Mouse (Mus musculus): ENCODE results near the gene Gfi1b. TPM values are rescaled to one million over a fixed set of nuclear protein-coding genes. Genes with fewer than 3 reads are reported as not detected.
A peak's percentile ranks its signal among the peaks of the same experiment; 100 is the strongest.

Gfi1b gene
- total RNA-seq, 2 experiments from 2014 or later: not detected

- DNase-seq: no peak
Measured at GRCm38 (mm10) chr2:28598692-28599568, 22.9 kb downstream of the Gfi1b start.

GRCm38 (mm10) chr2:28597733-28598547 lies 23.8 kb downstream of the Gfi1b start:
- DNase-seq: no peak

- no peak for DNase-seq
Measured at GRCm38 (mm10) chr2:28596998-28597397, 24.8 kb downstream of the Gfi1b start.

- no peak for DNase-seq
Measured at GRCm38 (mm10) chr2:28596021-28596420, 25.8 kb downstream of the Gfi1b start.

GRCm38 (mm10) chr2:28592809-28593208 lies 29.0 kb downstream of the Gfi1b start:
- peak; percentile 28 for DNase-seq

- no peak for DNase-seq
Measured at GRCm38 (mm10) chr2:28591479-28591878, 30.3 kb downstream of the Gfi1b start.

- DNase-seq: no peak
Measured at GRCm38 (mm10) chr2:28588574-28588973, 33.2 kb downstream of the Gfi1b start.

GRCm38 (mm10) chr2:28585730-28586129 lies 36.1 kb downstream of the Gfi1b start:
- DNase-seq: no peak

- DNase-seq: peak; percentile 56
Measured at GRCm38 (mm10) chr2:28585043-28585571, 36.7 kb downstream of the Gfi1b start.

GRCm38 (mm10) chr2:28583651-28584050 lies 38.1 kb downstream of the Gfi1b start, which contains the start of gene Gtf3c5:
TSS of gene Gtf3c5 (minus strand) at chr2:28583751.
- DNase-seq: no peak

GRCm38 (mm10) chr2:28582647-28583353 lies 39.0 kb downstream of the Gfi1b start:
- peak; percentile 83 for DNase-seq

GRCm38 (mm10) chr2:28578003-28578402 lies 43.8 kb downstream of the Gfi1b start:
- no peak for DNase-seq

- no peak for DNase-seq
Measured at GRCm38 (mm10) chr2:28576815-28577214, 45.0 kb downstream of the Gfi1b start.

GRCm38 (mm10) chr2:28575341-28575740 lies 46.4 kb downstream of the Gfi1b start:
- DNase-seq: no peak

- DNase-seq: no peak
Measured at GRCm38 (mm10) chr2:28569903-28570302, 51.9 kb downstream of the Gfi1b start.

GRCm38 (mm10) chr2:28566545-28566944 lies 55.2 kb downstream of the Gfi1b start:
- DNase-seq: no peak

- no peak for DNase-seq
Measured at GRCm38 (mm10) chr2:28564380-28564779, 57.4 kb downstream of the Gfi1b start.

GRCm38 (mm10) chr2:28563830-28564229 lies 58.0 kb downstream of the Gfi1b start:
- no peak for DNase-seq

- DNase-seq: no peak
Measured at GRCm38 (mm10) chr2:28563303-28563702, 58.5 kb downstream of the Gfi1b start, which contains the start of gene Cel. TSS of gene Cel (minus strand) at chr2:28563403.

Measured in gastrocnemius, postnatal 25 days (tissue).